Mouse (Mus musculus) limb, embryonic 14.5 days (tissue): Measurements from ENCODE around the gene Spen. TPM values are rescaled to one million over a fixed set of nuclear protein-coding genes. Genes with fewer than 3 reads are reported as not detected.
A peak's percentile ranks its signal among the peaks of the same experiment; 100 is the strongest.

Experiments used
- ATAC-seq: fragments of 200-750 bp; cut with Nextera tagmentation; 2 replicates; pipeline ENCODE4 v1.8.0; 2017; ENCODE audit warnings: low read depth, moderate number of reproducible peaks, moderate TSS enrichment; ENCODE audit not compliant: low FRiP score
- DNase-seq: peaks from one replicate; pipeline ENCODE4 v3.0.0-alpha.2; 2015; ENCODE audit warnings: low spot score
- H3K27ac ChIP-seq: fragments of 300-500 bp; sonication (generic); replicated peaks from 2 replicates; pipeline ENCODE4 v1.5.1; 2014; ENCODE audit warnings: low read depth, mild to moderate bottlenecking, low read length, moderate library complexity, mixed read lengths
- H3K27me3 ChIP-seq: fragments of 300-500 bp; sonication (generic); 2 replicates; pipeline ENCODE4 v1.6.1; 2014; ENCODE audit warnings: low read length, mixed read lengths; ENCODE audit not compliant: control insufficient read depth, insufficient read depth
- H3K36me3 ChIP-seq: fragments of 300-500 bp; sonication (generic); 2 replicates; pipeline ENCODE4 v1.6.1; 2014; ENCODE audit warnings: mild to moderate bottlenecking, low read length, moderate library complexity, mixed read lengths; ENCODE audit not compliant: control insufficient read depth, insufficient read depth
- H3K4me1 ChIP-seq: fragments of 300-500 bp; sonication (generic); 2 replicates; pipeline ENCODE4 v1.6.1; 2014; ENCODE audit warnings: antibody characterized with exemption, low read length, mixed read lengths; ENCODE audit not compliant: control insufficient read depth, insufficient read depth
- H3K4me2 ChIP-seq: fragments of 300-500 bp; sonication (generic); replicated peaks from 2 replicates; pipeline ENCODE4 v1.6.1; 2014; ENCODE audit warnings: low read depth, mild to moderate bottlenecking, low read length, moderate library complexity; ENCODE audit not compliant: severe bottlenecking
- H3K4me3 ChIP-seq: fragments of 300-500 bp; sonication (generic); replicated peaks from 2 replicates; pipeline ENCODE4 v1.5.1; 2014; ENCODE audit warnings: low read length
- H3K9ac ChIP-seq: fragments of 300-500 bp; sonication (generic); 2 replicates; pipeline ENCODE4 v1.6.1; 2014; ENCODE audit warnings: mild to moderate bottlenecking, low read depth, low read length, moderate library complexity; ENCODE audit not compliant: severe bottlenecking
- H3K9me3 ChIP-seq: fragments of 300-500 bp; sonication (generic); 2 replicates; pipeline ENCODE4 v1.6.1; 2016; ENCODE audit warnings: low read length; ENCODE audit not compliant: control insufficient read depth
- POLR2A ChIP-seq: fragments of 200-500 bp; IDR thresholded peaks from 2 replicates; pipeline ENCODE4 v1.8.0; 2012; ENCODE audit warnings: inconsistent platforms, mild to moderate bottlenecking, moderate library complexity, borderline replicate concordance; ENCODE audit not compliant: insufficient read depth, insufficient read length; ENCODE audit errors: extremely low read depth
- WGBS: fragments of 180-500 bp; shearing (Covaris S2); extraction: QIAGEN DNeasy Blood & Tissue Kit; methylation state at CpG from one replicate; pipeline ENCODE4 v1.1.7; 2014; 5-methylcytosine and 5-hydroxymethylcytosine counted together
- polyA plus RNA-seq, 2 experiments: library from polyadenylated mRNA; depleted of rRNA in 1 of 2; stranded (reverse) in 1 of 2; unstranded in 1 of 2; fragments of >200 nt; fragmentation: Nextera tagmentation in 1 of 2; extraction: Ambion mirVana in 1 of 2; gene quantifications; 2 replicates each; pipeline versions ENCODE4 v1.2.1 to v1.2.3; 2012 to 2014

Spen gene
- polyA plus RNA-seq, 2 experiments, result 13.1 to 15.9 TPM

DNA sequence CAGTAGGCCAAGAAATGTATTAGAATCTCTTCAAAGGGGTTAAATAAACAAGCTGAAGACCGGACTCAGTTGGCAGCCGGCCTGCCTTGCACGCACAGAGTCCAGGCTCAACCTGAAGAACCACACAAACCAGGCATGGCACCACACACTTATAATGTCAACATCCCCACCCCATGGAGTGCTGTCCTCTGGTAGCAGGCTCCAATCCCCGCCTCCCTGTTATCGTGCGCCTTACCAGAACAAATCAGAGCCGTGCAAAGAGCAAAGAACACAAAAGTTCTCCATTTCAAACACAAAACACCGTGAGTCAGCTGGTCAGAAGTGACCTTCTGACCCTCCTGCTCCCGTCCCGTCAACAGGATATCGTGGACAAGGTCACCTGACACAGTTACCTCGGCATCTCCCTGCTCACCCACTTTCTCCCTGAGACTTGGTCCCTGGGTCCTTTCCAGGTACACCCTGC lies 24.2 kb downstream of the Spen start:
- WGBS, result 63% methylated on average over 12 of the region's 12 CpGs

DNA sequence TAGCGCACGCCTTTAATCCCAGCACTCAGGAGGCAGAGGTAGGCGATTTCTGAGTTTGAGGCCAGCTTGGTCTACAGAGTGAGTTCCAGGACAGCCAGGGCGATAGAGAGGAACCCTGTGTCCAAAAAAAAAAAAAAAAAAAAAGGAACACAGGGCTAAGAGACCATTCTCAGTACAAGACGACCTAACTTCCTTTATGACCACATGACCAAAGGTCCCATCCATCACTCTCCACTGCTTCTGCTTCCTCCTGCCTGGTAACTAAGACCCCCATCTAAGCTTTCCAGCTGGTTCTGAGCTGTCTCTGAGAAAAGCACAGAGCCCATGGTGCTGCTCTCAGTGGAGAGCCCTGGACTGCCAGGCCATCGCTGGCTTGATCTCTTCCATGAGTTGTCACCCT lies 26.3 kb downstream of the Spen start:
- no peak for TF ChIP-seq POLR2A
- Histone ChIP-seq H3K4me3 (no peak overlapping the region), H3K9ac (no peak overlapping the region), H3K4me1 (no peaks in the 10 kb centered on the region; the same call in 1 of the 2 replicates), H3K27me3 (no peaks in the 10 kb centered on the region), H3K4me2 (no peak overlapping the region), H3K9me3 (no peaks in the 10 kb centered on the region), H3K27ac (no peak overlapping the region), H3K36me3 (peaks cover 27% of the 10 kb centered on the region)
- DNase-seq (no peak), ATAC-seq (no peak)
- WGBS, result 76% methylated on average over 6 of the region's 6 CpGs

More for the DNA sequence above, 24.2 kb downstream of the Spen start:
- no peaks in the 10 kb centered on the region for H3K27me3 ChIP-seq
- TF ChIP-seq POLR2A, result no peak
- no peak overlapping the region for H3K9ac ChIP-seq
- no peaks in the 10 kb centered on the region for H3K9me3 ChIP-seq
- DNase-seq (no peak), ATAC-seq (no peak)
- no peak overlapping the region for H3K4me3 ChIP-seq
- no peak overlapping the region for H3K4me2 ChIP-seq
- peaks cover 45% of the 10 kb centered on the region for H3K36me3 ChIP-seq
- H3K27ac ChIP-seq, result no peak overlapping the region
- H3K4me1 ChIP-seq, result no peaks in the 10 kb centered on the region; the same call in 1 of the 2 replicates

DNA sequence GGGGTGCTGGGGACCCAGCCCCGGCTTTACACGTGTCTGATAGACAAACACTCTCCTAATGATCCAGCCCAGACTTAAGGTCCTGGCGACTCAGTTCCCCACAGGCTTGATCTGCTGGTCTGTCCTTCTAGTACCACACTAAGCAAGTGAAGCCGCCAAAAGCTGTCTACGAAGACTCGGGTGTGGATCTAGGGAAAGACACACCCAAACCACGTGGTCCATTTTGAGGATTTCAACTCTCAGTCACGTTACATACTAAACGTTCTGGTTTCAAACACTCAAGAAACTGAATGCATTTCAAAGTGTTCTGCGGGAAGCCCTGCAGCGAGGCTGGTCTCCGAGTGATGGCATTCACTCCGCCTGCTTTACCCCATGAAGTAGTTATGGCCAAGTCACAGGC lies 27.9 kb downstream of the Spen start:
- TF ChIP-seq POLR2A, result no peak
- H3K9ac ChIP-seq, result no peak overlapping the region
- no peaks in the 10 kb centered on the region for H3K27me3 ChIP-seq
- no peak overlapping the region for H3K4me3 ChIP-seq
- no peaks in the 10 kb centered on the region for H3K9me3 ChIP-seq
- no peak for DNase-seq
- H3K36me3 ChIP-seq, result peaks cover 11% of the 10 kb centered on the region; the same call in 1 of the 2 replicates
- 82% methylated on average over 13 of the region's 13 CpGs for WGBS
- peaks cover 5% of the 10 kb centered on the region for H3K4me1 ChIP-seq
- H3K27ac ChIP-seq, result no peak overlapping the region
- ATAC-seq, result no peak
- H3K4me2 ChIP-seq, result no peak overlapping the region

DNA sequence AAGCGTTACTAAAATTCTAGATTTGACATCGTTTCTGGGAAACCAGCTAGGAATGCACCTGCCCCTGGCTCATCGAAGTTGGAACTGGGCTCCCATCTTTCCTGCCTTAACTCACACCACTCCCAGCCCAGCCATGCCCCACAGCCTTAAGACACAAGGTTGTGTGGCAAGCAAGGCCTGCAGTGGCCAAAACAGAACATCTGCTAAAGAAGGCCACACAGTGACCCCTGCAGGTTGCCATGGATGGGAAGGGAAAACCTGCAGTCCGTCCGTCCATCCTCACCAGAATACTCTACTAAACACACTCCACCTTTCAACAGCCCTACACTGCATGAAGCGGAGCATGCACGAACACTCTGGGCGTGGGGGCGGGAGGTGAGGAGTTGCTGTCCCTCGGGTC lies 31.5 kb downstream of the Spen start:
- peak overlapping the region; percentile 71 for H3K27ac ChIP-seq
- peaks cover 5% of the 10 kb centered on the region for H3K4me1 ChIP-seq
- no peak overlapping the region for H3K4me2 ChIP-seq
- no peaks in the 10 kb centered on the region for H3K9me3 ChIP-seq
- no peak overlapping the region for H3K9ac ChIP-seq
- no peak for TF ChIP-seq POLR2A
- no peaks in the 10 kb centered on the region for H3K27me3 ChIP-seq
- no peak overlapping the region for H3K4me3 ChIP-seq
- H3K36me3 ChIP-seq, result peaks cover 3% of the 10 kb centered on the region; the same call in 1 of the 2 replicates
- no peak for DNase-seq
- WGBS, result 84% methylated on average over 10 of the region's 10 CpGs
- no peak for ATAC-seq

DNA sequence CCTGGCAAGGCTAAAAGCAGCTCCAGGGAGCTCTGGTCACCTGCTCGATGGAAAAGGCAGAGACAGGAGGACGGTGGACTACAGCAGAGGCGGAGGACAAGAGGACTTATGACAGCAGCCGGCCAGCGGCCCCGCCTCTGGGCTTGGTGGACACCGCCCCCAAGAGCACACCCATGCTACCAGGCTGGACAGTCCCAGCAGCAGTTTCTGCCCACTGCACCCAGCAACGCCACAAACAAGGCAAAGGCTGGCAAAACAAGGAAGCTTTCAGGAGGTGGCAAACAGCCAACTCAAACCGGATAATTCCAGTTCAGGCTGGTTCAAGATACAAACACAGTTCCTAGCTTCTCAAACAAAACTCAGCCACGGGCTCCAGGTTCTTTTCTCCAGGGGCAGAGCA lies 32.0 kb downstream of the Spen start:
- H3K9ac ChIP-seq, result no peak overlapping the region
- DNase-seq (peak; percentile 70), ATAC-seq (peak; percentile 37; the same call in 1 of the 2 replicates)
- H3K4me2 ChIP-seq, result no peak overlapping the region
- peaks cover 5% of the 10 kb centered on the region for H3K4me1 ChIP-seq
- peak overlapping the region; percentile 71 for H3K27ac ChIP-seq
- H3K36me3 ChIP-seq, result peaks cover 3% of the 10 kb centered on the region; the same call in 1 of the 2 replicates
- TF ChIP-seq POLR2A, result no peak
- no peaks in the 10 kb centered on the region for H3K27me3 ChIP-seq
- no peaks in the 10 kb centered on the region for H3K9me3 ChIP-seq
- WGBS, result 57% methylated on average over 10 of the region's 10 CpGs
- no peak overlapping the region for H3K4me3 ChIP-seq

DNA sequence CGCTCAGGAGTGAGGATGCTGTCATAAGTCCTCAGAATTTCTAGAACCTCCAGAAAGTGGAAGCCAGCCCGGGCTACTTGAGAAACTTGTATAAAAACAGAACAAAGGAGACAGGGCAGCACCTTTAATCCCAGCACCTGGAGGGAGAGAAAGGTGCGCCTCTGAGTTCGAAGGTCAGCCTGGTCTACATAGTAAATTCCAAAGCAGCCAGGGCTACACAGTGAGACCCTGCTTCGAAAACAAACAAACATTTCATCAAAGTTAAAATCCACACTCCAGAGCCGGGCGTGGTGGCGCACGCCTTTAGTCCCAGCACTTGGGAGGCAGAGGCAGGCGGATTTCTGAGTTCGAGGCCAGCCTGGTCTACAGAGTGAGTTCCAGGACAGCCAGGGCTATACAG lies 32.6 kb downstream of the Spen start:
- Histone ChIP-seq H3K36me3 (no peaks in the 10 kb centered on the region), H3K4me3 (no peak overlapping the region), H3K9me3 (no peaks in the 10 kb centered on the region), H3K4me2 (no peak overlapping the region), H3K27me3 (no peaks in the 10 kb centered on the region), H3K9ac (no peak overlapping the region), H3K27ac (no peak overlapping the region), H3K4me1 (peaks cover 5% of the 10 kb centered on the region)
- 96% methylated on average over 11 of the region's 11 CpGs for WGBS
- no peak for ATAC-seq
- DNase-seq, result no peak
- TF ChIP-seq POLR2A, result no peak
